Mouse (Mus musculus) adrenal gland, postnatal 14 days (tissue): ENCODE measurements around the gene Tsr1. TPM values are rescaled to one million over a fixed set of nuclear protein-coding genes. Genes with fewer than 3 reads are reported as not detected.
A peak's percentile ranks its signal among the peaks of the same experiment; 100 is the strongest.

ENCODE experiments used
- DNase-seq: peaks from one replicate; pipeline ENCODE4 v3.0.0; 2021; ENCODE audit warnings: mixed read lengths
- total RNA-seq: library from RNA; stranded (reverse); gene quantifications from 2 replicates; pipeline ENCODE4 v1.2.3, GENCODE M21; 2021

The Tsr1 gene
- total RNA-seq, 1 experiment from 2014 or later: 42.1 TPM

DNA sequence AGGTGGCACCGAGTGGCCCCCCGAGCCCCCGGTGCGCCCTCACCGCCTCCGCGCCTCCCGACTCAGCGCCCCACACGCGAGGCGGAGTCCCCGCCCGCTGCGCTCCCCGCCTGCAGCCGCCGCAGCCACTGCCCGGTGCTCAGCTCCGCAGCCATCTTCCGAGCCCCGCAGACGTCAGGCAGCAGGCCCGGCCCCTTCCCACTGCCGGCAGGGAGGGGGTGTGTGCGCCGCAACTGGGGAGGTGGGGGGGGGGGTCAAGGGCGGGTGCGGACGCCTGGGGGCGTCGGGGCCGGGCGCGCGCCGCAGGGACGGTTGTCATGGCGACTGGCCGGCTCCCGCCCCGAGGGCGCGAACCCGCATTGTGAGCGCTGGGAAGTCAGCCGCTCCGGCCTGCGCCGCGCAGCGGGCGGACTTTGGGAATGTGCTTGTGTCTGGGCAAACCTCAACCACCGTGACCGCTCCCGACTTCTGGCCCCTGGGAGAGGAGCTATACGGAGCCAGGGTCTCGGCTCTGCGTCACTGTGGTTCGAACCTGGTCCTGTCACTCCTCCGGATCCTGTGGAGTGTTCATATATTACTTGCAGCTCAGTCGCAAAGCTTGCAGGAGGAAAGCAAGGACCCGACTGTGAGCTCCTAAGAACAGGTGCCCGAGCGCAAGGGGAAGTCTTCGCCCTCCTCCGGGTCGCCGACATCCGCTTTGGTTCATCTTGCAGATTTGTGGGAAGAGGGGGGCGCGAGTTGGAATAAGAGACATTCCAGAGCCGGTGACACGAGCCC lies 782 bp upstream of the Tsr1 start, which contains the start of gene Sgsm2:
TSS of gene Sgsm2 (minus strand) at position 160 of the 777 bp plus-strand sequence.
- DNase-seq: peak; percentile 81

DNA sequence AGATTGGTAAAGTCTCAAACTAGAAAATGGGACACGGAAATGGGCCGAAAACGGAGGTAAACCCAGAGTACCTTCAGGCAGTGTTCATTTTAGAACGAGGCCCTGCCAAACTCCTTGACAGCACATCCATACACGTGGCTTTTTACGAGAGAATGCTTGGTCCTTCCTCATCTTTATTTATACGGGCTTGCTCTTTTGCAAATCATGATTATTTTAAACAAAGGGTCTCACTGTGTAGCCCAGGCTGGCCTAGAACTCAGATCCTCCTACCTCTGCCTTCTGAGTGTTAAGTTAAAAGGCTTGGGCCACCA lies 601 bp downstream of the Tsr1 start:
- no peak for DNase-seq

GRCm38 (mm10) chr11:74901555-74901954 lies 3.7 kb downstream of the Tsr1 start:
- no peak for DNase-seq

DNA sequence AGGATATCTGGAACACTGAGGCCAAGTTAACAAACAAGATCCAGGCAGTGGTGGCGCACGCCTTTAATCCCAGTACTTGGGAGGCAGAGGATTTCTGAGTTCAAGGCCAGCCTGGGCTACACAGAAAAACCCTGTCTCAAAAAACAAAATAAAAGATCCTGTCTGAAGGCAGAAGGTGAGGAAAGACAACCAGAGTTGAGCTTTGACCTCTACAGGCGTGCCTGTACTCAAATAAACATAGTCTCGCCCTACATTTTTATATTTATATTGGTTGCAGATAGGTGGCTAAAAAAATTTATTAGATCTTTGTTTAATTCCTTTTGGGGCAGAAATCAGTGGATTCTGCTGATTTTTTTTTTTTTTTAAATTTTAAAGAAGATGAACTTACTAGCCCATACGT lies 4.5 kb downstream of the Tsr1 start:
- no peak for DNase-seq

GRCm38 (mm10) chr11:74907850-74908249 lies 10.0 kb downstream of the Tsr1 start:
- no peak for DNase-seq

DNA sequence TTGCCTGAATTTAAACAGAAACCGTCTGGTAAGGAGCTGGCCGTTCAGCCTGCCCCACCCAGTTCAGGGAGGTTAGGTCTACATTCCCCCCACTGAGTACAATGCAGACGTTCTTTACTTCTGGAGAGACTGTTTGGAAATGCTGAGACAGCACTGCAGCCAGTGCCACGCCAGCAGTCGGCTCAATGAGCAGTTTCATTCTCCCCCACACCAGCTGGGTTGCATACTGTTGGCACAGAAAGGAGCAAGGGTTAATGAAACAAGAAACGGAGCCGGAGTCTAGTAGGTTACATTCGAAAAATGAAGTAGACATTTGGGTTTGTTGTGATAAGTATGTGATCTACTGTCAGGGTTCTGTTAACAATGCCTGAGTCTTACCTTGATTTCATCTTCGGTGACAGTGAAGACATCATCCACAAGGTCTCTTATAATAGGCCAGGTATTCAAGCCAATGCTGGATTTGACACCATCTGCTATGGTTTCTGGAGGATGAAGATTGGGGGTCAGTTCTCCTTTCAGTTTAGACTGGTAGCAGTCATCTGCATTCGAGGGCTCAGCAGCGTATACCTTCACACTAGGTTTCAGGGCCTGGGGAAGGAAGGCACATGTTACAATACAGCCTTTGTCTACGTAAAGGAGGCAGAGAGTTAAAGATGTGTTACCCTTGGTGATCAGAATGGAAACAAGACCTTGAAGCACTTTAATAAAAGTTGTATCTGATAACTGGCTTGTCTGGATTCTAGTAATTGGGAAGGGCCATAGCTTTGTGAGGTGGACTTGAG lies 10.9 kb downstream of the Tsr1 start:
- DNase-seq: no peak

DNA sequence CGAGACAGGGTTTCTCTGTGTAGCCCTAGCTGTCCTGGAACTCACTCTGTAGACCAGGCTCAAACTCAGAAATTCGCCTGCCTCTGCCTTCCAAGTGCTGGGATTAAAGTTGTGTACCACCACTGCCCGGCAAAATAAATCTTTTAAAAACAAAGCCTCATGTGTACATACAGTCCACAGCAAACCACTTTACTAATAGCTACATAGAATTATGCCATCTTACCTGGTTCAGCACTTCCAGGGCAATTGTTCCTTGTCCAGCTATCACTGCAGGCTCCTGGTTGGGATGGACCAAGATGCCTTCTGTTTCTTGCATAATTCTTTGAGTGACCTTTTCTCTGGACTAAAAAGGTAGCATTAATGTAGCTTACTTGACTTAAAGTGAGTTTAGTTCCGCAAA lies 12.1 kb downstream of the Tsr1 start:
- no peak for DNase-seq

- no peak for DNase-seq
These were observed 14.6 kb downstream of the Tsr1 start for GRCm38 (mm10) chr11:74912492-74912891.

- DNase-seq: no peak
These were observed 21.4 kb downstream of the Tsr1 start for GRCm38 (mm10) chr11:74919249-74919648.

DNA sequence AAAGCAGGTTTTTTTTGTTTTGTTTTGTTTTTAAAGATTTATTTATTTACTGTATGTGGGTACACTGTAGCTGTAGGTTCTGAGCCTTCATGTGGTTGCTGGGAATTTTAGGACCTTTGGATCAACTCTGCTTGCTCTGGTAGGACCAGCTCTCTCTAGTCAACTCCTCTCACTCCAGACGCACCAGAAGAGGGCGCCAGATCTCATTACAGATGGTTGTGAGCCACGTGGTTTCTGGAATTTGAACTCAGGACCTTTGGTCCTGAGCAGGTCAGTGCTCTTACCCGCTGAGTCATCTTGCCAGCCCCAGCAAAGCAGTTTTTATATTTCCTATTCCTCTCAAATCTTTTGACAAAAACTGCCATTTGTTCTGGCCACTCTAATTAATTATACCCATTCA lies 26.3 kb downstream of the Tsr1 start:
- peak; percentile 60 for DNase-seq

DNA sequence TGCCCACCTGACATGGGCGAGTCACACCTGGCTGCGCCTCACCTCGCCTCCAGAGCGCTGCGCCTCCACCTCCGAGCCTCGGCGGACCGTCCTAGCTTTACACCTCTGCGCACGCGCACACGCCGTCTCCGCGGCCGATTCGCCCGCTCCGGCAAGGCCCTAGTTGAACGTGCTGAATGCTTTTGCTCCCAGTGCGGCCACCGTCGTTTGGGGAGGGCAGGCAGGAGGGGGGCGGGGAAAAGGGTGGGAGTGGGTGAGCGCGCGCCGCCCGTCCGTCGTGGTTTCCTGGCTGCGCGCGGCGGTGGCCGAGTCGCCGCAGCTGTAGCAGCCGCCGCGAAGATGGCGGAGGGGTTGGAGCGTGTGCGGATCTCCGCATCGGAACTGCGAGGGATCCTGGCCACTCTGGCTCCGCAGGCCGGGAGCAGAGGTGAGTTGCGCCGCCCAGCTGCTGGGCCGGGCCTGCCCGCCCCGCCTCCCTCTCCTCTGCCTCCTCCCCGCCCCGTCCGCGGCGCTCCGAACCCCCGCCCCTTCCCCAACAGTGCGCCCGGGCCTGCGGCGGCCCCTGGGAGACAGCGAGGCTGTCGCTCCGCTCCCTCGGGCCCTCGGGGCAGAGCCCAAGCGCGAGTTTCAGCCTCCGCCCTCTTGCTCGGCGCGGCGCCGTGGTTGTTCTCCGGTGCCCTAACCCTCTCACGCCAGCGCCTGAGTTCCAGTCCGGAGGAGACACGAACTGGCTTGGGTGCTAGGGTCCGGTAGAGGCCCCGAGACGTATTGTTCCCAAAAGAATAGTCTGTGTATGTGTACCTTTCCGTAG lies 27.9 kb downstream of the Tsr1 start, which contains the start of the genes Smg6 and Srr:
TSS of gene Smg6 (plus strand) at position 247 of the 811 bp plus-strand sequence.
TSS of gene Srr (minus strand) at position 372 of the 811 bp plus-strand sequence.
- DNase-seq: peak; percentile 98

DNA sequence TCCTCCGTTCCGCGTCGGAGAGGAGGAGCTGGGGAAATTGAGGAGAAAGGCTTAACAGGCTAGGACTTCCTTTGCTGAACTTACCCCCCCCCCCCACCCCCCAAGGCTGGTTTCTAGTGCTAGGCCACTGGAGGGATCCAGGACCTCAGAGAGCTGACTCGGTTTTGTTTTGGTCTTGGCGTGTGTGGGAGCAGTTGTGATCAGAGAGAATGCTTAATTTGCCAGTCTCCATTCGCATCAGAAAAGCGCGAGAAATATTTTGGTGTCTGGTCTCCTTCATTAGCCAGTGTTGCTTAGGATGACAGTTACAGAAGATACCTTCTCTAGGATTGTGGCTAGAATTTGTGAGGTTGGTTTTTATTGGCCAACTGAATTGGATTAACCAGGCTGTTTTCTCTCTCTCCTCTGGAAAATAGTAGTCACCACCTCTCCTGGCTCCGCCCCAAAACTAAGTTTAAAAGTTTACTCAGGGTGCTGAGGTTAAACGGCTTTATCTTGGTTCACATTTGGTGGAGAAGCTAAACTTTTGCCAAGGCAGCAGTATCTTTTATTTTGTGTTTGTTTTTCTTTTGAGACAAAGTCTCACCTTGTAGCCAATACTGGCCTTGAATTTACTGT lies 28.6 kb downstream of the Tsr1 start:
- DNase-seq: peak; percentile 57

DNA sequence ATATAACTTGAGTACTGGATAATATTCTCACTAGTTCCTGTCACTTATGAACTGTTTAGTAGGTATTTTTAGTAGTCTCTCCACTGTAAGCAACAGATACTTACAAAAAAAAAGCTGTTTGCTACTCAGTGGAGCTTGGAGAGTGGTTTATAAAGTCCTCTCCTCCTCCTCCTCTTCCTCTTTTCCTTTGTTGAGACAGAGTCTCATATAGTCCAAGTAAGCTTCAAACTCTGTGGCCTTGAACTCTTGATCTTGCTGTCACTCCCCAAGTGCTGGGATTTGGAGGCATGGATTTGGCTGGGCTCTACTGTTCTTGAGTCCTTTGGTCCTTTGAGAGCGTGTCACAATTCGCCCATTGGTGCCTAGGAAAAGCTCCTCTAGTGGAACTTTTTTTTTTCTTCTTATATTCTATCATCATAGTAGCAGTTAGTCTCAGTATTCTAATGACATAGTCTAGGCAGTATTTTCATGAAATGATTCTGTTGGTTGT lies 29.4 kb downstream of the Tsr1 start:
- DNase-seq: peak; percentile 25

- no peak for DNase-seq
These were observed 31.2 kb downstream of the Tsr1 start for GRCm38 (mm10) chr11:74929111-74929510.

GRCm38 (mm10) chr11:74930391-74930790 lies 32.5 kb downstream of the Tsr1 start:
- no peak for DNase-seq

DNA sequence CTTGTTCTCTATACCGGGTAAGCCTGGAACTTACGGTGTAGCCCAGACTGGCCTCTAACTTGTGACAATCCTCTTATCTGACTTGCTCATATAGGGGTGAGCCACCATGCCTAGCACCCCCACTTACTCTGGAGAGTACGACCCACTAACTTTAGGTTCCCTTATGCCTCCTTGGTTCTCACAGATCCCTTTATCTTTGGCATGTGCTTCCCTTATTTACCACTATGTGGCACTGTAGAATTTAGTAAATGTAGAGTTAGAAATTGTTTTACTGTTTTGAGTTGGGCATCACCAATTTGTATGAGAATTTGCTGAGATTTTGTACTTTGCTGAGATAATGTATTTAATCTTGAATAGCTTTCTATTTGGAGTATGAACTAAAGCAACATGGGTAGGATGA lies 48.5 kb downstream of the Tsr1 start:
- no peak for DNase-seq

DNA sequence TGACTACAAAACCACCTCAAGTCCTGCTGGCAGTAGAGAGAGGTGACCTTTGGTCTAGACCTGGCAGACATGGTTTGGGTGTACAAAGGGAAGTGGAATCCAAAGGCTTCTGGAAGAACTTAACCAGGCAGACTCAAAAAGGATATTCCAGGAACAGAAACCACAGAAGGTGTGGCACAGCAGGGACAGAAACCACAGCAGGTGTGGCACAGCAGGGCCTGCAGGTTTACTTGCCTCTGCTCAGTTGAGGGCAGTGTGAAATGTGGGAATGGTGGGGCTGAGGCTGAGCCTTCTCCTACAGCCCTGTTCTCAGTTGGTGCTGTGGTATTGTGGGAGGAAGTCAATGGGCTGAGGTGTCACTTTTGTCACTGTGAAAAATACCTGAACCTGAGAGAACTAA lies 57.0 kb downstream of the Tsr1 start:
- peak; percentile 12 for DNase-seq

GRCm38 (mm10) chr11:74956006-74956405 lies 58.1 kb downstream of the Tsr1 start:
- no peak for DNase-seq

DNA sequence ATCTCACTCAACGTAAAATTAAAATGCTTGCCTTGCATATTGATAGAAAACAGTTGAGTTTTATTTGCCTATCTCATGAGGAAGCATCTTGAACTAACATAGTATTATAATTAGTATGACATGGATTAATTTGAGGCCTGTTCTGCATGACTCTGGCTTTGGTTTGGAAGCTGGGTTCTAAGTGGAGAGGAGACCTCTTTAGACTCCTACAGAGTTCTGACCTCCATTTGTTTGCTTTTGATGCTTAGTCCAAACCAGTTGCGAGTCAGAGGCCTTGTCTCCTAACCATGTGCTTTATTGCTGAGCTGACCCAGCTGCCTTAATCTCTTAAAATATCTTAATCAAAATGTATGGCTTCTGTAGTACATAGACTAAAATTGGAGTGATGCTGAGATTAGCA lies 59.7 kb downstream of the Tsr1 start:
- no peak for DNase-seq
